Mouse (Mus musculus) kidney, postnatal 0 days (tissue): ENCODE data around the gene Pabpc4. TPM values are rescaled to one million over a fixed set of nuclear protein-coding genes. Genes with fewer than 3 reads are reported as not detected.
"Not testable (repeated sequence)": the region's sequence is repeated elsewhere in the genome, so short reads cannot be mapped to it uniquely, and the experiment has no call there.

Experiments
- ATAC-seq: fragments of 200-750 bp; cut with Nextera tagmentation; replicated peaks from 2 replicates; pipeline ENCODE4 v1.8.0; 2017; ENCODE audit warnings: low read depth, moderate number of reproducible peaks, moderate TSS enrichment, moderate library complexity; ENCODE audit not compliant: low FRiP score
- DNase-seq: peaks from one replicate; pipeline ENCODE4 v3.0.0-alpha.2; 2016; ENCODE audit warnings: low spot score
- H3K27ac ChIP-seq: fragments of 300-500 bp; sonication (generic); 2 replicates; pipeline ENCODE4 v1.5.1; 2014; ENCODE audit warnings: mild to moderate bottlenecking
- H3K27me3 ChIP-seq: fragments of 300-500 bp; sonication (generic); 2 replicates; pipeline ENCODE4 v1.6.1; 2014; ENCODE audit warnings: low read length, mixed read lengths; ENCODE audit not compliant: insufficient read depth
- H3K36me3 ChIP-seq: fragments of 300-500 bp; sonication (generic); 2 replicates; pipeline ENCODE4 v1.6.1; 2014; ENCODE audit warnings: low read length, mixed read lengths; ENCODE audit not compliant: insufficient read depth
- H3K4me1 ChIP-seq: fragments of 300-500 bp; sonication (generic); replicated peaks from 2 replicates; pipeline ENCODE4 v1.6.1; 2014; ENCODE audit warnings: antibody characterized with exemption, low read length, mixed read lengths; ENCODE audit not compliant: insufficient read depth
- H3K4me2 ChIP-seq: fragments of 300-500 bp; sonication (generic); 2 replicates; pipeline ENCODE4 v1.6.1; 2014; ENCODE audit warnings: mild to moderate bottlenecking, low read length, moderate library complexity, mixed read lengths
- H3K4me3 ChIP-seq: fragments of 300-500 bp; sonication (generic); replicated peaks from 2 replicates; pipeline ENCODE4 v1.5.1; 2014; ENCODE audit warnings: low read depth, low read length
- H3K9ac ChIP-seq: fragments of 300-500 bp; sonication (generic); 2 replicates; pipeline ENCODE4 v1.6.1; 2014; ENCODE audit warnings: low read depth, low read length
- H3K9me3 ChIP-seq: fragments of 300-500 bp; sonication (generic); replicated peaks from 2 replicates; pipeline ENCODE4 v1.6.1; 2016; ENCODE audit warnings: low read length, inconsistent platforms, mixed read lengths
- CTCF ChIP-seq: IDR thresholded peaks from 2 replicates; pipeline ENCODE4 v1.5.1; 2016; ENCODE audit warnings: antibody characterized with exemption, low read depth, mild to moderate bottlenecking, moderate library complexity
- WGBS: fragments of 180-500 bp; shearing (Covaris S2); extraction: QIAGEN DNeasy Blood & Tissue Kit; methylation state at CpG from one replicate; pipeline ENCODE4 v1.1.7; 2014; 5-methylcytosine and 5-hydroxymethylcytosine counted together
- polyA plus RNA-seq: library from polyadenylated mRNA; unstranded; fragments of >200 nt; fragmentation: Nextera tagmentation; extraction: Ambion mirVana; gene quantifications from 2 replicates; pipeline ENCODE4 v1.2.1, GENCODE M21; 2015

Pabpc4 gene
- polyA plus RNA-seq, 1 experiment from 2014 or later = 28.2 TPM

- H3K9ac ChIP-seq = no peak overlapping the region
- H3K27me3 ChIP-seq = no peaks in the 10 kb centered on the region
- no peak overlapping the region for H3K4me2 ChIP-seq
- ATAC-seq (no peak), DNase-seq (no peak)
- H3K36me3 ChIP-seq = no peaks in the 10 kb centered on the region
- no peak overlapping the region for H3K27ac ChIP-seq
- H3K4me1 ChIP-seq = no peaks in the 10 kb centered on the region
- no peak overlapping the region for H3K4me3 ChIP-seq
- no peak for TF ChIP-seq CTCF
- 83% methylated on average over 10 of the region's 10 CpGs for WGBS
- no peaks in the 10 kb centered on the region for H3K9me3 ChIP-seq
Observed at GRCm38 (mm10) chr4:123306999-123307398, 44.8 kb downstream of the Pabpc4 start.

GRCm38 (mm10) chr4:123308292-123308691, 46.1 kb downstream of the Pabpc4 start:
- no peaks in the 10 kb centered on the region for H3K4me1 ChIP-seq
- H3K9me3 ChIP-seq = no peaks in the 10 kb centered on the region
- H3K27ac ChIP-seq = no peak overlapping the region
- H3K4me3 ChIP-seq = no peak overlapping the region
- no peaks in the 10 kb centered on the region for H3K36me3 ChIP-seq
- no peaks in the 10 kb centered on the region for H3K27me3 ChIP-seq
- 45% methylated on average over 3 of the region's 3 CpGs for WGBS
- ATAC-seq (no peak), DNase-seq (no peak)
- H3K4me2 ChIP-seq = no peak overlapping the region
- H3K9ac ChIP-seq = no peak overlapping the region
- TF ChIP-seq CTCF = no peak

DNA sequence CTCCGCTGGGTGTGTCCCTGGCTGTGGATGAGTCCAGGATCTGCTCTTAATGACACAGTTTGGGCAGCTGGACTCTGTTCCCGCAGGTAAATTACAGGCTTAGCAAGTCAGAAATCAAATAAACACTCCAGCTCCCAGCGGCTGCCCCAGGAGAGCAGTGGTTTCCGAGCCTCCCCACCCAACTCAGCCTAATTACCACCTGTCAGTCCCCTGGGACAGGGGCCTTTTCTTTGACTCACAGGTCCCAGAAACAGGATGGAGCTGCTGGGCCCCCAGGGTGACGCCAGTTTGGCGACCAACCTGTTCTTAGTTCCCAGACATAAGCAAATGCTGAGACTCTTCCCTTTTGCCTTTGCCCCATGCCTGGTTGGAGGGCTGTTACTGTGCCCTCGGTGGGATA, 49.7 kb downstream of the Pabpc4 start:
- 80% methylated on average over 7 of the region's 7 CpGs for WGBS
- Histone ChIP-seq H3K4me2 (no peak overlapping the region), H3K36me3 (no peaks in the 10 kb centered on the region), H3K27ac (no peak overlapping the region), H3K9ac (no peak overlapping the region), H3K4me3 (no peak overlapping the region), H3K4me1 (no peaks in the 10 kb centered on the region), H3K9me3 (no peaks in the 10 kb centered on the region), H3K27me3 (no peaks in the 10 kb centered on the region)
- ATAC-seq = no peak
- no peak for DNase-seq
- no peak for TF ChIP-seq CTCF

DNA sequence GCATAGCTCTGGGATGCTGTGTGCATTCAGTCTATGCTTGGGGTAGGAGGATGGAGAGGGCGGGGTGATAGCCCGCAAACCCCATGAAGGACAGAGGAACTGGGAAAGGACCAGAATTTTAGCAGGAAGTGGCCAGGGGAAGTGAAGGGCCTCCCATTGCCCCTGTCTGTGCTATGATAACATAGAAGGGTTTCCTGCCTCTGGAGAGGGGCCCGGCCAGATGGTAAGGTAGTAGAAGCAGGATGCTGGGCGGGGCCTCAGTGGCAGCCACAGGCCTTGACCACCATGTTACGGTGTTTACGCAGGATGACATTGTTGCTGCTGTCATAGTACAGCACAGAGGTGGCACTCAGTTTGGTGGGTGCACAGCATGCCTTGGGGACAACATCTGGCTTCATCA, 50.9 kb downstream of the Pabpc4 start:
- Histone ChIP-seq H3K4me1 (no peaks in the 10 kb centered on the region), H3K36me3 (no peaks in the 10 kb centered on the region), H3K9me3 (no peaks in the 10 kb centered on the region), H3K9ac (no peak overlapping the region), H3K27ac (no peak overlapping the region), H3K27me3 (no peaks in the 10 kb centered on the region), H3K4me2 (no peak overlapping the region), H3K4me3 (no peak overlapping the region)
- WGBS = 73% methylated on average over 6 of the region's 6 CpGs
- ATAC-seq (no peak), DNase-seq (no peak)
- no peak for TF ChIP-seq CTCF

DNA sequence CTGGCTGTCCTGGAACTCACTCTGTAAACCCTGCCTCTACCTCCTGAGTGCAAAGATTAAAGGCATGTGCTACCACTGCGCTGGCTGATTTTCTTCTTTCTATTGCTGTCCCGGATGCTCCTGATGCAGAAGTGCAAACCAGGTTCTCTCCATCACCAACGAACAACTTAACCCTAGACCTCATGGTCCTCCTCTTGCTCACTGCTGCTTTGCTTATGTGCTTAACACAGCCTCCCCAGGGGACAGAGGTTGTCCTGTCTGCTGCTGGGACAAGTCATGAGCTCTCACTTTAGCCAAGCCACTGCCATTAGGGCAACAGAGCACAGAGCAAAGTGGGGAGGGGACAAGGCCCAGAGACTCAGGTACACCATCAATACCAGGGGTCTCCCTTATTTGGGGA, 52.3 kb downstream of the Pabpc4 start:
- no peaks in the 10 kb centered on the region for H3K36me3 ChIP-seq
- DNase-seq (no peak), ATAC-seq (no peak)
- no peak overlapping the region for H3K4me3 ChIP-seq
- H3K27me3 ChIP-seq = no peaks in the 10 kb centered on the region
- H3K4me1 ChIP-seq = no peaks in the 10 kb centered on the region
- 76% methylated on average over 3 of the region's 3 CpGs for WGBS
- no peak for TF ChIP-seq CTCF
- no peak overlapping the region for H3K4me2 ChIP-seq
- no peaks in the 10 kb centered on the region for H3K9me3 ChIP-seq
- H3K9ac ChIP-seq = no peak overlapping the region
- H3K27ac ChIP-seq = no peak overlapping the region

DNA sequence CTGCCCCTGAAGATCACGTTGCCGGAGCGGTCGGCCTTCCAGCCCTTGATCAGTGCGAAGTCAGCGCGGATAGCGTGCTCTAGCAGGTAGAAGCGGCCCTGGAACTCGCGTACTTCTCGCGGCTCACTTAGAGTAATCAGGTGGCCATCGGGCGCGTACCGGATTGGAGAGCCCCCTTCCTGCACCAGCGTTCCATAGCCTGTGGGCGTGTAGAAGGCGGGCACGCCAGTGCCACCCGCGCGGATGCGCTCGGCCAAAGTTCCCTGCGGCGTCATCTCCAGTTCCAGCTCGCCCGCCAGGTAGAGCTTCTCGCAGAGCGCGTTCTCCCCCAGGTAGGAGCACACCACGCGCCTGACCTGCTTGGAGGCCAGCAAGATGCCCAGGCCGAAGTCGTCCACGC, 60.8 kb downstream of the Pabpc4 start:
- H3K4me3 ChIP-seq = 0 out of 2 replicates have a peak overlapping the region, but pooled peaks have one; percentile 18
- not testable (repeated sequence) for H3K9ac ChIP-seq, H3K9me3 ChIP-seq, H3K36me3 ChIP-seq, H3K27me3 ChIP-seq, DNase-seq, H3K27ac ChIP-seq, H3K4me1 ChIP-seq
- H3K4me2 ChIP-seq = peak overlapping the region; percentile 50
- WGBS = 17% methylated on average over 23 of the region's 38 CpGs
- ATAC-seq = peak; percentile 64

GRCm38 (mm10) chr4:123323534-123323933, 61.4 kb downstream of the Pabpc4 start, which contains the start of gene Oxct2a:
Oxct2a (minus strand) TSS chr4:123323634.
- Histone ChIP-seq H3K27me3 (0 out of 2 replicates have a peak, but pooled peaks cover 4% of the 10 kb centered on the region), H3K4me3 (peak within 1 kb of the TSS; percentile 18; the same call in 1 of the 2 replicates), H3K4me2 (peak within 1 kb of the TSS; percentile 50), H3K4me1 (no peaks in the 10 kb centered on the region), H3K27ac (no peak within 1 kb of the TSS), H3K9ac (no peak within 1 kb of the TSS), H3K36me3 (no peaks in the 10 kb centered on the region), H3K9me3 (no peaks in the 10 kb centered on the region)
- 17% methylated on average over 11 of the region's 13 CpGs for WGBS
- ATAC-seq (peak; percentile 12; the same call in 1 of the 2 replicates), DNase-seq (no peak)
- no peak for TF ChIP-seq CTCF
